Mouse (Mus musculus) forebrain, embryonic 11.5 days (tissue): ENCODE results near the gene Nfkbie. TPM values are rescaled to one million over a fixed set of nuclear protein-coding genes. Genes with fewer than 3 reads are reported as not detected.

ENCODE experiments used
- ATAC-seq: fragments of 200-750 bp; cut with Nextera tagmentation; replicated peaks from 2 replicates; pipeline ENCODE4 v1.8.0; 2017; ENCODE audit warnings: moderate TSS enrichment; ENCODE audit not compliant: low FRiP score
- DNase-seq: peaks from one replicate; pipeline ENCODE4 v3.0.0-alpha.2; 2017; ENCODE audit warnings: low spot score
- H3K27ac ChIP-seq: fragments of 300-500 bp; sonication (generic); 2 replicates; pipeline ENCODE4 v1.5.1; 2014; ENCODE audit warnings: low read depth, low read length
- H3K27me3 ChIP-seq: fragments of 300-500 bp; sonication (generic); 2 replicates; pipeline ENCODE4 v1.6.1; 2014; ENCODE audit warnings: mild to moderate bottlenecking, low read length, mixed read lengths; ENCODE audit not compliant: control insufficient read depth, insufficient read depth
- H3K36me3 ChIP-seq: fragments of 300-500 bp; sonication (generic); 2 replicates; pipeline ENCODE4 v1.6.1; 2014; ENCODE audit warnings: mild to moderate bottlenecking, low read length, moderate library complexity, mixed read lengths; ENCODE audit not compliant: control insufficient read depth, insufficient read depth
- H3K4me1 ChIP-seq: fragments of 300-500 bp; sonication (generic); replicated peaks from 2 replicates; pipeline ENCODE4 v1.6.1; 2014; ENCODE audit warnings: low read length, mixed read lengths; ENCODE audit not compliant: control insufficient read depth, insufficient read depth
- H3K4me2 ChIP-seq: fragments of 300-500 bp; sonication (generic); 2 replicates; pipeline ENCODE4 v1.6.1; 2014; ENCODE audit warnings: low read depth, mild to moderate bottlenecking, low read length, moderate library complexity, mixed read lengths; ENCODE audit not compliant: severe bottlenecking
- H3K4me3 ChIP-seq: fragments of 300-500 bp; sonication (generic); 2 replicates; pipeline ENCODE4 v1.5.1; 2014; ENCODE audit warnings: low read depth, low read length
- H3K9ac ChIP-seq: fragments of 300-500 bp; sonication (generic); 2 replicates; pipeline ENCODE4 v1.6.1; 2014; ENCODE audit warnings: low read length
- H3K9me3 ChIP-seq: fragments of 300-500 bp; sonication (generic); 2 replicates; pipeline ENCODE4 v1.6.1; 2016; ENCODE audit warnings: low read length, mixed read lengths; ENCODE audit not compliant: control insufficient read depth
- WGBS: fragments of 180-500 bp; shearing (Covaris S2); extraction: QIAGEN DNeasy Blood & Tissue Kit; methylation state at CpG from one replicate; pipeline ENCODE4 v1.1.7; 2014; 5-methylcytosine and 5-hydroxymethylcytosine counted together
- polyA plus RNA-seq: library from polyadenylated mRNA; unstranded; fragments of >200 nt; fragmentation: Nextera tagmentation; extraction: Ambion mirVana; gene quantifications from 2 replicates; pipeline ENCODE4 v1.2.1, GENCODE M21; 2014

Nfkbie gene
- polyA plus RNA-seq, 1 experiment from 2014 or later = 6.0 TPM

DNA sequence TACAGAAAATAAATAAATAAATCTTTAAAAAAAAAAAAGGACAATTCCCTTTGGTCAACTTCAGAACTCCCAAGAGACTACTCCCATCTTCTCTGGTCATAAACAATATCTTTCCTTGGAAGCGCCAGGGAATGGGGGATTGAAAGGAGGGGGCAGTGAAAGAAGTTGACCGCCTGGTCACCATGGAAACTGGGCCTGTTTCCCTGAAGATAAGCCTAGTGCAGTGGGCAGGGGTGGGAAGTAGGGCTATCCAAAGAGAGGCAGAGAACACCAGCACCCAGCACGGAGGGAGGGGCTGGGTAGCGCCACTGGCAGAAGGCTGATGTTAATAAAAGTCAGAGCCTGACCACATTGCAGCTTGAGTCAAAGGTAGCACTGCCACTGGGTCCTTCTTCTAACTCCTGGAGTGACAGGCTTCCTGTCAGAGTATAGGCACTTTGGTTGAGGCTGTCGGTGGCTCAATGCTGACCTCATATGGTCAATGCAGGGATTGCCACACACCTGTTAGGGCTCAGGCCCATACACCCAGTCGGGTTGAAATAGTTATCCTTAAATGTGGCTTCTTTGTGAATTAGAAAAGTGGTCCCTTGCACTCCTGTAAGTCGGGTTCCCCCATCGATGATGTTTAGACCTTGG is 3.6 kb upstream of the Nfkbie start:
- peak; percentile 15; the same call in 1 of the 2 replicates for ATAC-seq
- H3K9ac ChIP-seq = no peak overlapping the region
- H3K27ac ChIP-seq = no peak overlapping the region
- peaks cover 7% of the 10 kb centered on the region for H3K4me1 ChIP-seq
- H3K9me3 ChIP-seq = no peaks in the 10 kb centered on the region
- peaks cover 12% of the 10 kb centered on the region for H3K27me3 ChIP-seq
- no peaks in the 10 kb centered on the region for H3K36me3 ChIP-seq
- 6% methylated on average over 8 of the region's 8 CpGs for WGBS
- no peak overlapping the region for H3K4me3 ChIP-seq
- peak; percentile 86 for DNase-seq
- no peak overlapping the region for H3K4me2 ChIP-seq

- H3K9ac ChIP-seq = no peak overlapping the region
- H3K4me3 ChIP-seq = no peak overlapping the region
- ATAC-seq (no peak), DNase-seq (no peak)
- H3K27me3 ChIP-seq = peaks cover 4% of the 10 kb centered on the region; the same call in 1 of the 2 replicates
- H3K4me1 ChIP-seq = peaks cover 7% of the 10 kb centered on the region
- H3K27ac ChIP-seq = no peak overlapping the region
- WGBS = 95% methylated on average over 3 of the region's 3 CpGs
- H3K36me3 ChIP-seq = no peaks in the 10 kb centered on the region
- no peak overlapping the region for H3K4me2 ChIP-seq
- no peaks in the 10 kb centered on the region for H3K9me3 ChIP-seq
These were observed 2.4 kb upstream of the Nfkbie start for GRCm38 (mm10) chr17:45553065-45553464.

DNA sequence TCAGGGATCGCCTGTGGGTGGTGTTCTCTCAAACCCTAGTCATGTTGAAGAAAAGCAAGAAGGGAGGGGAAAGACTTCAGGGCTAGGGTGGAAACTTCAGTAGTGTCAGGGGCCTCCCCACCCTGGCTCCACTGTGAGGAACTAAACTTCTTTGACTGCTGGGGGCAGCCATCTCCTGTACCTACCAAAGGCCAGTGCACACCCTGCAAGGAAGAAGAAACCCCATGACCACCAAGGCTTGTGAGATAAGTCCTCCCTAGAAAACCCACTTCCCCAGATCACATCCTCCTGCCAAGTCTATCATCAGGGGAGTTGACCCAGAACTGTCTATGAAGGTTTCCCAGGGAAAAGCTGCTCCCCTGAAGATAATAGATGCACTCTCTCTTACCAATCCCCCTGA is 1.1 kb upstream of the Nfkbie start:
- Histone ChIP-seq H3K9me3 (no peaks in the 10 kb centered on the region), H3K4me2 (no peak overlapping the region), H3K36me3 (no peaks in the 10 kb centered on the region), H3K9ac (no peak overlapping the region), H3K4me3 (no peak overlapping the region), H3K27ac (no peak overlapping the region), H3K27me3 (peaks cover 4% of the 10 kb centered on the region; the same call in 1 of the 2 replicates), H3K4me1 (peaks cover 7% of the 10 kb centered on the region)
- DNase-seq = no peak
- no peak for ATAC-seq
- WGBS = 19% methylated on average over 1 of the region's 1 CpGs

DNA sequence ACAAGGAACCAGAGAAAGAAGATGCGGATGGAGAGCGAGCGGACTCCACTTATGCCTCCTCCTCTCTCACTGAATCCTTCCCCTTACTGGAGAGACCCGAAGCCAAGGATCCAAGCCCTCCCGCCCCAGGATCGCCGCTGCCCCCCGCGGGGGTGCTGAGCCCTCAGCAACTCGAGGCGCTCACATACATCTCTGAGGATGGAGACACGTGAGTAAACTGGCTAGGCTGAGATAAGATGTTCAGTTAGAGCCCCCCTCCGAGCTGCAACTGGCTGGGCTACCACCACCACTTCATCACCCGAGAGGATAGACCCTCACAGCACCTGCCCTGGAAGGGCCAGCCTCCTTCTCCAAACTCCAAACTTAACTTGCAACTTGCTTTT is 595 bp downstream of the Nfkbie start:
- peaks cover 4% of the 10 kb centered on the region; the same call in 1 of the 2 replicates for H3K27me3 ChIP-seq
- H3K9me3 ChIP-seq = no peaks in the 10 kb centered on the region
- DNase-seq (no peak), ATAC-seq (no peak)
- 2% methylated on average over 14 of the region's 14 CpGs for WGBS
- H3K4me3 ChIP-seq = peak overlapping the region; percentile 63
- H3K9ac ChIP-seq = peak overlapping the region; percentile 65
- no peaks in the 10 kb centered on the region for H3K36me3 ChIP-seq
- H3K4me1 ChIP-seq = peaks cover 3% of the 10 kb centered on the region
- peak overlapping the region; percentile 98 for H3K4me2 ChIP-seq
- H3K27ac ChIP-seq = no peak overlapping the region

GRCm38 (mm10) chr17:45556514-45557245 is 1.2 kb downstream of the Nfkbie start:
- DNase-seq = no peak
- Histone ChIP-seq H3K4me1 (peaks cover 3% of the 10 kb centered on the region), H3K9me3 (no peaks in the 10 kb centered on the region), H3K27me3 (peaks cover 4% of the 10 kb centered on the region; the same call in 1 of the 2 replicates), H3K4me3 (no peak overlapping the region), H3K36me3 (no peaks in the 10 kb centered on the region), H3K4me2 (peak overlapping the region; percentile 98), H3K9ac (no peak overlapping the region), H3K27ac (no peak overlapping the region)
- WGBS = 76% methylated on average over 3 of the region's 3 CpGs
- no peak for ATAC-seq

- no peak overlapping the region for H3K4me2 ChIP-seq
- H3K9ac ChIP-seq = no peak overlapping the region
- no peaks in the 10 kb centered on the region for H3K36me3 ChIP-seq
- ATAC-seq (no peak), DNase-seq (no peak)
- H3K4me1 ChIP-seq = peaks cover 3% of the 10 kb centered on the region
- H3K27me3 ChIP-seq = peaks cover 4% of the 10 kb centered on the region; the same call in 1 of the 2 replicates
- H3K9me3 ChIP-seq = no peaks in the 10 kb centered on the region
- no peak overlapping the region for H3K4me3 ChIP-seq
- H3K27ac ChIP-seq = no peak overlapping the region
- 67% methylated on average over 6 of the region's 7 CpGs for WGBS
These were observed 1.8 kb downstream of the Nfkbie start for GRCm38 (mm10) chr17:45557246-45557824.

- Histone ChIP-seq H3K4me1 (peaks cover 3% of the 10 kb centered on the region), H3K9ac (no peak overlapping the region), H3K27ac (no peak overlapping the region), H3K4me3 (no peak overlapping the region), H3K9me3 (no peaks in the 10 kb centered on the region), H3K27me3 (peaks cover 4% of the 10 kb centered on the region; the same call in 1 of the 2 replicates), H3K36me3 (no peaks in the 10 kb centered on the region), H3K4me2 (no peak overlapping the region)
- WGBS = 67% methylated on average over 16 of the region's 16 CpGs
- peak; percentile 45 for DNase-seq
- no peak for ATAC-seq
These were observed 2.7 kb downstream of the Nfkbie start for GRCm38 (mm10) chr17:45557998-45558862.
